Mouse (Mus musculus) hindbrain, embryonic 11.5 days (tissue): Measurements from ENCODE around the gene Prrc2a. TPM values are rescaled to one million over a fixed set of nuclear protein-coding genes. Genes with fewer than 3 reads are reported as not detected.

Experiments used
- ATAC-seq: fragments of 200-750 bp; cut with Nextera tagmentation; 2 replicates; pipeline ENCODE4 v1.8.0; 2017; ENCODE audit warnings: mild to moderate bottlenecking, moderate TSS enrichment, moderate library complexity; ENCODE audit not compliant: low FRiP score
- DNase-seq: peaks from one replicate; pipeline ENCODE4 v3.0.0-alpha.2; 2015; ENCODE audit warnings: low spot score
- H3K27ac ChIP-seq: fragments of 300-500 bp; sonication (generic); 2 replicates; pipeline ENCODE4 v1.5.1; 2014; ENCODE audit warnings: mild to moderate bottlenecking, low read depth, low read length
- H3K27me3 ChIP-seq: fragments of 300-500 bp; sonication (generic); 2 replicates; pipeline ENCODE4 v1.6.1; 2014; ENCODE audit warnings: mild to moderate bottlenecking, low read length, moderate library complexity, mixed read lengths; ENCODE audit not compliant: control insufficient read depth, insufficient read depth
- H3K36me3 ChIP-seq: fragments of 300-500 bp; sonication (generic); 2 replicates; pipeline ENCODE4 v1.6.1; 2014; ENCODE audit warnings: mild to moderate bottlenecking, low read length, moderate library complexity, mixed read lengths; ENCODE audit not compliant: control insufficient read depth, insufficient read depth
- H3K4me1 ChIP-seq: fragments of 300-500 bp; sonication (generic); replicated peaks from 2 replicates; pipeline ENCODE4 v1.6.1; 2014; ENCODE audit warnings: low read length, mixed read lengths; ENCODE audit not compliant: control insufficient read depth, insufficient read depth
- H3K4me2 ChIP-seq: fragments of 300-500 bp; sonication (generic); replicated peaks from 2 replicates; pipeline ENCODE4 v1.6.1; 2014; ENCODE audit warnings: mild to moderate bottlenecking, low read depth, low read length
- H3K4me3 ChIP-seq: fragments of 300-500 bp; sonication (generic); 2 replicates; pipeline ENCODE4 v1.5.1; 2014; ENCODE audit warnings: low read depth, low read length
- H3K9ac ChIP-seq: fragments of 300-500 bp; sonication (generic); 2 replicates; pipeline ENCODE4 v1.6.1; 2014; ENCODE audit warnings: low read depth, low read length
- H3K9me3 ChIP-seq: fragments of 300-500 bp; sonication (generic); 2 replicates; pipeline ENCODE4 v1.6.1; 2016; ENCODE audit warnings: low read length; ENCODE audit not compliant: control insufficient read depth
- WGBS: fragments of 180-500 bp; shearing (Covaris S2); extraction: QIAGEN DNeasy Blood & Tissue Kit; methylation state at CpG from one replicate; pipeline ENCODE4 v1.1.7; 2014; 5-methylcytosine and 5-hydroxymethylcytosine counted together
- polyA plus RNA-seq: library from polyadenylated mRNA; unstranded; fragments of >200 nt; fragmentation: Nextera tagmentation; extraction: Ambion mirVana; gene quantifications from 2 replicates; pipeline ENCODE4 v1.2.1, GENCODE M21; 2014

The Prrc2a gene
- polyA plus RNA-seq, 1 experiment from 2014 or later = 205 TPM

- H3K27ac ChIP-seq = no peak overlapping the region
- no peaks in the 10 kb centered on the region for H3K27me3 ChIP-seq
- DNase-seq (no peak), ATAC-seq (no peak)
- peaks cover 2% of the 10 kb centered on the region; the same call in 1 of the 2 replicates for H3K36me3 ChIP-seq
- 80% methylated on average over 8 of the region's 8 CpGs for whole genome bisulfite sequencing
- H3K9ac ChIP-seq = no peak overlapping the region
- H3K4me2 ChIP-seq = no peak overlapping the region
- H3K9me3 ChIP-seq = no peaks in the 10 kb centered on the region
- no peak overlapping the region for H3K4me3 ChIP-seq
- H3K4me1 ChIP-seq = no peaks in the 10 kb centered on the region
Observed at GRCm38 (mm10) chr17:35102299-35102698, 62.4 kb downstream of the Prrc2a start.

- Histone ChIP-seq H3K4me2 (no peak overlapping the region), H3K4me1 (no peaks in the 10 kb centered on the region), H3K9me3 (no peaks in the 10 kb centered on the region), H3K4me3 (no peak overlapping the region), H3K27ac (no peak overlapping the region), H3K9ac (no peak overlapping the region), H3K36me3 (peaks cover 2% of the 10 kb centered on the region; the same call in 1 of the 2 replicates), H3K27me3 (no peaks in the 10 kb centered on the region)
- no peak for DNase-seq
- 91% methylated on average over 11 of the region's 11 CpGs for WGBS
- no peak for ATAC-seq
Observed at GRCm38 (mm10) chr17:35101161-35101560, 63.5 kb downstream of the Prrc2a start.

- no peaks in the 10 kb centered on the region for H3K9me3 ChIP-seq
- no peak for ATAC-seq
- DNase-seq = no peak
- H3K27me3 ChIP-seq = no peaks in the 10 kb centered on the region
- no peak overlapping the region for H3K27ac ChIP-seq
- no peak overlapping the region for H3K4me3 ChIP-seq
- peaks cover 2% of the 10 kb centered on the region; the same call in 1 of the 2 replicates for H3K36me3 ChIP-seq
- no peak overlapping the region for H3K9ac ChIP-seq
- H3K4me1 ChIP-seq = no peaks in the 10 kb centered on the region
- no peak overlapping the region for H3K4me2 ChIP-seq
- 65% methylated on average over 10 of the region's 10 CpGs for WGBS
Observed at GRCm38 (mm10) chr17:35100196-35100765, 64.4 kb downstream of the Prrc2a start.

Other genes with a start within 250 kb of the Prrc2a start
- 12.9 and 14.5 TPM in 2 replicates for gene Neu1, start 233.6 kb downstream of the Prrc2a start, polyA plus RNA-seq
- 0.15 TPM in 1 of 2 replicates, not detected in the other for gene Hspa1b, start 205.7 kb downstream of the Prrc2a start, polyA plus RNA-seq
- gene Gm20481, start 195.0 kb downstream of the Prrc2a start, polyA plus RNA-seq = 0.49 TPM in 1 of 2 replicates, not detected in the other
- 0.93 and 1.4 TPM in 2 replicates for gene Hspa1a, start 192.7 kb downstream of the Prrc2a start, polyA plus RNA-seq
- 0.93 and 1.2 TPM in 2 replicates for gene Hspa1l, start 192.2 kb downstream of the Prrc2a start, polyA plus RNA-seq
- 188 and 207 TPM in 2 replicates for gene Lsm2, start 183.0 kb downstream of the Prrc2a start, polyA plus RNA-seq
- 69.1 and 71.7 TPM in 2 replicates for gene Vars, start 163.9 kb downstream of the Prrc2a start, polyA plus RNA-seq
- gene Vwa7, start 148.3 kb downstream of the Prrc2a start, polyA plus RNA-seq = 0.10 and 0.36 TPM in 2 replicates
- gene Sapcd1, start 136.9 kb downstream of the Prrc2a start, polyA plus RNA-seq = 3.0 and 4.0 TPM in 2 replicates
- gene Msh5, start 118.2 kb downstream of the Prrc2a start, polyA plus RNA-seq = 3.1 and 4.2 TPM in 2 replicates
- 45.6 and 85.1 TPM in 2 replicates for gene Clic1, start 114.9 kb downstream of the Prrc2a start, polyA plus RNA-seq
- 614 and 636 TPM in 2 replicates for gene Ddah2, start 105.9 kb downstream of the Prrc2a start, polyA plus RNA-seq
- gene Ly6g6c, start 99.5 kb downstream of the Prrc2a start, polyA plus RNA-seq = 0.19 TPM in 1 of 2 replicates, not detected in the other
- gene Mpig6b, start 98.7 kb downstream of the Prrc2a start, polyA plus RNA-seq = 0.66 and 1.1 TPM in 2 replicates
- gene Ly6g6e, start 88.0 kb downstream of the Prrc2a start, polyA plus RNA-seq = 0.42 and 0.50 TPM in 2 replicates
- gene Ly6g6d, start 86.8 kb downstream of the Prrc2a start, polyA plus RNA-seq = 1.0 and 2.7 TPM in 2 replicates
- 0.29 and 0.52 TPM in 2 replicates for gene Ly6g6f, start 79.3 kb downstream of the Prrc2a start, polyA plus RNA-seq
- 40.2 and 45.1 TPM in 2 replicates for gene Abhd16a, start 75.6 kb downstream of the Prrc2a start, polyA plus RNA-seq
- gene Ly6g5c, start 56.6 kb downstream of the Prrc2a start, polyA plus RNA-seq = not detected in 2 replicates
- 0.89 and 0.96 TPM in 2 replicates for gene Ly6g5b, start 49.5 kb downstream of the Prrc2a start, polyA plus RNA-seq
- gene Gpank1, start 43.4 kb downstream of the Prrc2a start, polyA plus RNA-seq = 22.5 and 29.7 TPM in 2 replicates
- 299 and 310 TPM in 2 replicates for gene Csnk2b, start 42.8 kb downstream of the Prrc2a start, polyA plus RNA-seq
- 8.4 and 9.2 TPM in 2 replicates for gene D17H6S53E, start 38.5 kb downstream of the Prrc2a start, polyA plus RNA-seq
- 0.34 and 0.49 TPM in 2 replicates for gene Apom, start 32.8 kb downstream of the Prrc2a start, polyA plus RNA-seq
- 105 and 117 TPM in 2 replicates for gene Bag6, start 29.7 kb downstream of the Prrc2a start, polyA plus RNA-seq
- 6.1 and 8.4 TPM in 2 replicates for gene Aif1, start 11.2 kb upstream of the Prrc2a start, polyA plus RNA-seq
- gene Lst1, start 23.5 kb upstream of the Prrc2a start, polyA plus RNA-seq = 5.6 and 9.8 TPM in 2 replicates
- 0.22 and 0.32 TPM in 2 replicates for gene Ltb, start 29.5 kb upstream of the Prrc2a start, polyA plus RNA-seq
- not detected in 2 replicates for gene Tnf, start 37.1 kb upstream of the Prrc2a start, polyA plus RNA-seq
- gene Lta, start 40.5 kb upstream of the Prrc2a start, polyA plus RNA-seq = not detected in 2 replicates
- gene Gm16181, start 55.9 kb upstream of the Prrc2a start, polyA plus RNA-seq = 0.36 and 0.43 TPM in 2 replicates
- 14.7 and 16.8 TPM in 2 replicates for gene Atp6v1g2, start 68.8 kb upstream of the Prrc2a start, polyA plus RNA-seq
- gene Nfkbil1, start 70.9 kb upstream of the Prrc2a start, polyA plus RNA-seq = 2.3 and 3.7 TPM in 2 replicates
- gene Ddx39b, start 76.8 kb upstream of the Prrc2a start, polyA plus RNA-seq = 633 and 640 TPM in 2 replicates
- 42.9 and 43.2 TPM in 2 replicates for gene H2-D1, start 97.8 kb upstream of the Prrc2a start, polyA plus RNA-seq
- gene H2-Q1, start 155.5 kb upstream of the Prrc2a start, polyA plus RNA-seq = not detected in 2 replicates
- gene H2-Q2, start 177.3 kb upstream of the Prrc2a start, polyA plus RNA-seq = 0.52 and 0.53 TPM in 2 replicates
- gene H2-Q4, start 214.7 kb upstream of the Prrc2a start, polyA plus RNA-seq = 1.5 and 2.4 TPM in 2 replicates